Mouse (Mus musculus) bone marrow macrophage, adult 2 months (primary cell): Measurements from ENCODE around the gene Elof1.

Experiments
- CTCF ChIP-seq: IDR thresholded peaks from 2 replicates; pipeline ENCODE4 v1.5.1; 2012; ENCODE audit warnings: low read depth, mild to moderate bottlenecking, low read length, moderate library complexity
- POLR2A ChIP-seq: IDR thresholded peaks from 2 replicates; pipeline ENCODE4 v1.6.1; 2012; ENCODE audit warnings: mild to moderate bottlenecking, low read depth, low read length, borderline replicate concordance

DNA sequence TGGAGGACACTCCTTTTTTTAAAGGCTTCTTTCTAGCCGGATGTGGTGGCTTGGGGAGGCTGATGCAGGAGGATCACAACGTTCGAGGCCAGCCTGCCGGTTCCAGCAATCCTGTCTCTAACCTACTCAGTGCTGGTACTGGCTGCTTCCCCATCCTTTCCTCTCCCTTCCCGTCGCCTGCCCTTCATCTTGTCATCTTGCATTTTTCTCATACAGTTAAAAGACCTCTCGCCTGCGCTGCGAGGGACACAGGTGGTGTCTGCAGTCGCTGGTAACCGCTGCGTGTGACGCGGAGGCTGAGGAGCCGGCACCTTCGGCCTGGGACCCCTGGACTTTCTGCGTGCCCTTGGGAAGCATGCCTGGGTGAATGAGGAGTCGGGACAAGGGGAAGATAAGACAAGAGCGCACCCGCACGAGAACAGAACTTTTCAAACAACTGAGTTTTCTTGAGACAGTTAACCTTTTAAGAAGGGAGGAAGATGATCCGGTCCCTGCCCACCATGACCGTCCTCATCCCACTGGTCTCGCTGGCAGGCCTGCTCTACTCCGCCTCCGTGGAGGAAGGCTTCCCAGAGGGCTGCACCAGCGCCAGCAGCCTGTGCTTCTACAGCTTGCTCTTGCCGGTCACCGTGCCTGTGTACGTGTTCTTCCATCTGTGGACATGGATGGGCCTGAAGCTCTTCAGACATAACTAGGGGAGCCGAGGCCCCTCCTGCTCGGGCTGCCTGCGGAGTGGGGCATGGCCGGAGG lies 40.7 kb upstream of the Elof1 start:
- TF ChIP-seq CTCF (no peak), POLR2A (no peak)
